Comparison of ENCODE assay signal across 12 mouse cellular contexts in genomic region chr6:37465847-37466246, GRCm38 (mm10). TPM values are rescaled to one million over a fixed set of nuclear protein-coding genes. Genes with fewer than 3 reads are reported as not detected.
DNase-seq lines count a peak whose midpoint lies in the region; ATAC-seq and TF ChIP-seq lines count a peak whose summit lies in the region.
"Had no signal": no experiment of that assay in that cellular context is flagged by ENCODE, and none has a peak within 500 bp of the region (broad histone marks: within the 10 kb centered on the region; RNA-seq: fewer than 3 reads in every experiment).

No protein-coding gene starts in this region.

- peak; percentile 48 for DNase-seq in forebrain, postnatal 0 days
- DNase-seq in left cerebral cortex, adult 9 months (ENCODE audit: low spot score in 2 of 2): peak; percentile 33 to 54
- no peak for DNase-seq in left cerebral cortex, postnatal 36 days (ENCODE audit: low spot score in 2 of 2)
- peak; percentile 36 for DNase-seq in mesoderm, embryonic 11.5 days (ENCODE audit: low read depth, low spot score)
- no peak for DNase-seq in lung, adult 2 months
- DNase-seq: B cell, adult 2 months; cerebellum, postnatal 25 days; thymus, adult 18-20 months had no signal

- H3K27ac ChIP-seq in forebrain, postnatal 0 days (ENCODE audit: low read depth, low read length): no peak overlapping the region
- no peak overlapping the region for H3K27ac ChIP-seq in forebrain, embryonic 15.5 days (replicated peaks)
- peak overlapping the region; percentile 92 for H3K27ac ChIP-seq in embryonic facial prominence, embryonic 13.5 days

- H3K27me3 ChIP-seq in forebrain, postnatal 0 days (ENCODE audit: insufficient read depth, low read length): no peaks in the 10 kb centered on the region
- H3K27me3 ChIP-seq in forebrain, embryonic 15.5 days: no peaks in the 10 kb centered on the region
- H3K27me3 ChIP-seq in embryonic facial prominence, embryonic 13.5 days: no peaks in the 10 kb centered on the region

- TF ChIP-seq CTCF in forebrain, postnatal 0 days (IDR thresholded peaks at IDR 0.05; ENCODE audit: low read depth): no peak
- no peak for TF ChIP-seq CTCF in lung, adult 2 months (IDR thresholded peaks at IDR 0.05; ENCODE audit: insufficient read depth, low read length)

- no peak overlapping the region for H3K4me2 ChIP-seq in forebrain, postnatal 0 days (ENCODE audit: low read depth)
- H3K4me2 ChIP-seq in forebrain, embryonic 15.5 days (replicated peaks): no peak overlapping the region
- 0 out of 2 replicates have a peak overlapping the region, but pooled peaks have one; percentile 5 for H3K4me2 ChIP-seq in embryonic facial prominence, embryonic 13.5 days

- 59% methylated on average over 5 of the region's 5 CpGs for WGBS in forebrain, postnatal 0 days
- 74% methylated on average over 5 of the region's 5 CpGs for WGBS in forebrain, embryonic 15.5 days
- WGBS in embryonic facial prominence, embryonic 13.5 days: 25% methylated on average over 5 of the region's 5 CpGs
- WGBS in lung, adult 2 months: 68% methylated on average over 5 of the region's 5 CpGs

- H3K9ac ChIP-seq in forebrain, postnatal 0 days: no peak overlapping the region
- no peak overlapping the region for H3K9ac ChIP-seq in forebrain, embryonic 15.5 days (replicated peaks)
- H3K9ac ChIP-seq in embryonic facial prominence, embryonic 13.5 days: no peak overlapping the region; the same call in 1 of the 2 replicates

- H3K9me3 ChIP-seq in forebrain, postnatal 0 days (ENCODE audit: low read length): no peaks in the 10 kb centered on the region
- H3K9me3 ChIP-seq in forebrain, embryonic 15.5 days: no peaks in the 10 kb centered on the region
- H3K9me3 ChIP-seq in embryonic facial prominence, embryonic 13.5 days: 0 out of 2 replicates have a peak, but pooled peaks cover 7% of the 10 kb centered on the region

- ATAC-seq in forebrain, postnatal 0 days: peak; percentile 23; the same call in 1 of the 2 replicates
- no peak for ATAC-seq in forebrain, embryonic 15.5 days (replicated peaks)
- ATAC-seq in embryonic facial prominence, embryonic 13.5 days (ENCODE audit: insufficient number of reproducible peaks, insufficient read depth, low FRiP score, low TSS enrichment, low read depth): no peak
- ATAC-seq in inflammation-experienced regulatory T-cells, adult 6 months: no peak

- no peak for TF ChIP-seq POLR2A in lung, adult 2 months (IDR thresholded peaks at IDR 0.05; ENCODE audit: borderline replicate concordance, extremely low read depth, low read depth, low read length)

- no peaks in the 10 kb centered on the region for H3K36me3 ChIP-seq in forebrain, postnatal 0 days (ENCODE audit: insufficient read depth)
- H3K36me3 ChIP-seq in forebrain, embryonic 15.5 days: no peaks in the 10 kb centered on the region
- no peaks in the 10 kb centered on the region for H3K36me3 ChIP-seq in embryonic facial prominence, embryonic 13.5 days

- H3K4me1 ChIP-seq in forebrain, postnatal 0 days (ENCODE audit: insufficient read depth): 0 out of 2 replicates have a peak, but pooled peaks cover 3% of the 10 kb centered on the region
- H3K4me1 ChIP-seq in forebrain, embryonic 15.5 days: 0 out of 2 replicates have a peak, but pooled peaks cover 3% of the 10 kb centered on the region
- peaks cover 7% of the 10 kb centered on the region for H3K4me1 ChIP-seq in embryonic facial prominence, embryonic 13.5 days
- H3K4me1 ChIP-seq in lung, adult 2 months (ENCODE audit: control insufficient read depth, insufficient read depth, low read length): no peaks in the 10 kb centered on the region

- intact Hi-C loops in left cerebral cortex, postnatal 36 days (cut with DNase I): no loop called here

- H3K4me3 ChIP-seq in forebrain, postnatal 0 days (ENCODE audit: low read depth, low read length): no peak overlapping the region
- H3K4me3 ChIP-seq in forebrain, embryonic 15.5 days: no peak overlapping the region
- H3K4me3 ChIP-seq in embryonic facial prominence, embryonic 13.5 days: no peak overlapping the region
- no peak overlapping the region for H3K4me3 ChIP-seq in lung, adult 2 months (replicated peaks; ENCODE audit: extremely low read depth, low read depth, low read length)

RNA-seq across cellular contexts. Expression of gene Creb3l2, which starts 23.9 kb away (rescaled TPM):
- 3.2 and 5.0 TPM in 2 replicates for total RNA-seq in forebrain, postnatal 0 days (2014; rRNA removed)
- polyA plus RNA-seq in forebrain, postnatal 0 days (2015; fragmentation: Nextera tagmentation; extraction: Ambion mirVana): 1.3 and 2.0 TPM in 2 replicates
- 2.7 and 2.9 TPM in 2 replicates for polyA plus RNA-seq in forebrain, embryonic 15.5 days (2015; fragmentation: Nextera tagmentation; extraction: Ambion mirVana)
- 1 to 10 TPM; 6.1 to 8.1 TPM for total RNA-seq in left cerebral cortex, postnatal 36 days (2021)
- 26.9 and 29.0 TPM in 2 replicates for polyA plus RNA-seq in embryonic facial prominence, embryonic 13.5 days (2015; fragmentation: Nextera tagmentation; extraction: Ambion mirVana)
- polyA plus RNA-seq in inflammation-experienced regulatory T-cells, adult 6 months (2017; shearing (Covaris generic)): 1 to 10 TPM; 2.3 to 3.6 (median 2.6) TPM
- polyA plus RNA-seq in lung, adult 2 months (2012; rRNA removed): 21.0 and 24.1 TPM in 2 replicates
- total RNA-seq: MEL had no signal

Comparison
In these comparisons a context has a peak if more than half of its experiments do, and no peak if none do; other contexts are left out.
1. DNase-seq: peak in forebrain, postnatal 0 days (single experiment), left cerebral cortex, adult 9 months (2 of 2) and mesoderm, embryonic 11.5 days (single experiment); none in left cerebral cortex, postnatal 36 days (0 of 2) and lung, adult 2 months (single experiment).